Mouse (Mus musculus): Measurements from ENCODE around the gene Gbp9.
"Not testable (repeated sequence)": the region's sequence is repeated elsewhere in the genome, so short reads cannot be mapped to it uniquely, and the experiment has no call there.

The Gbp9 gene

GRCm38 (mm10) chr5:105055279-105055678, 84.1 kb downstream of the Gbp9 start:
- DNase-seq = no peak

- DNase-seq = not testable (repeated sequence)
Measured at GRCm38 (mm10) chr5:105053471-105054169, 85.7 kb downstream of the Gbp9 start.

- DNase-seq = peak; percentile 1
Measured at GRCm38 (mm10) chr5:105032362-105032761, 107.0 kb downstream of the Gbp9 start.

Data from right cerebral cortex, postnatal 4 days (tissue).